Mouse (Mus musculus) lung, postnatal 0 days (tissue): ENCODE data around the gene Fxyd3. TPM values are rescaled to one million over a fixed set of nuclear protein-coding genes. Genes with fewer than 3 reads are reported as not detected.

Experiments used
- ATAC-seq: fragments of 200-750 bp; cut with Nextera tagmentation; 2 replicates; pipeline ENCODE4 v1.8.0; 2017; ENCODE audit warnings: moderate library complexity
- DNase-seq: peaks from one replicate; pipeline ENCODE4 v3.0.0-alpha.2; 2016; ENCODE audit warnings: low spot score
- H3K27ac ChIP-seq: fragments of 300-500 bp; sonication (generic); 2 replicates; pipeline ENCODE4 v1.5.1; 2014; ENCODE audit warnings: antibody characterized with exemption, mild to moderate bottlenecking, low read length, mixed read lengths
- H3K27me3 ChIP-seq: fragments of 300-500 bp; sonication (generic); replicated peaks from 2 replicates; pipeline ENCODE4 v1.6.1; 2014; ENCODE audit warnings: low read length, mixed read lengths; ENCODE audit not compliant: insufficient read depth
- H3K36me3 ChIP-seq: fragments of 300-500 bp; sonication (generic); 2 replicates; pipeline ENCODE4 v1.6.1; 2014; ENCODE audit warnings: low read length, mixed read lengths; ENCODE audit not compliant: insufficient read depth
- H3K4me1 ChIP-seq: fragments of 300-500 bp; sonication (generic); 2 replicates; pipeline ENCODE4 v1.6.1; 2014; ENCODE audit warnings: antibody characterized with exemption, low read depth, low read length, mixed read lengths; ENCODE audit not compliant: insufficient read depth
- H3K4me2 ChIP-seq: fragments of 300-500 bp; sonication (generic); replicated peaks from 2 replicates; pipeline ENCODE4 v1.6.1; 2014; ENCODE audit warnings: low read depth, mild to moderate bottlenecking, low read length, moderate library complexity, mixed read lengths
- H3K4me3 ChIP-seq: fragments of 300-500 bp; sonication (generic); 2 replicates; pipeline ENCODE4 v1.5.1; 2014; ENCODE audit warnings: low read depth, low read length
- H3K9ac ChIP-seq: fragments of 300-500 bp; sonication (generic); replicated peaks from 2 replicates; pipeline ENCODE4 v1.6.1; 2014; ENCODE audit warnings: low read depth, mild to moderate bottlenecking
- H3K9me3 ChIP-seq: fragments of 300-500 bp; sonication (generic); 2 replicates; pipeline ENCODE4 v1.6.1; 2016; ENCODE audit warnings: low read length, mixed read lengths
- CTCF ChIP-seq: IDR thresholded peaks from 2 replicates; pipeline ENCODE4 v1.5.1; 2016; ENCODE audit warnings: antibody characterized with exemption, mild to moderate bottlenecking
- EP300 ChIP-seq: IDR thresholded peaks from 2 replicates; pipeline ENCODE4 v1.6.1; 2016; ENCODE audit warnings: antibody characterized with exemption, mild to moderate bottlenecking, control low read depth
- WGBS: fragments of 180-500 bp; shearing (Covaris S2); extraction: QIAGEN DNeasy Blood & Tissue Kit; methylation state at CpG from one replicate; pipeline ENCODE4 v1.1.7; 2014; 5-methylcytosine and 5-hydroxymethylcytosine counted together
- polyA plus RNA-seq: library from polyadenylated mRNA; unstranded; fragments of >200 nt; fragmentation: Nextera tagmentation; extraction: Ambion mirVana; gene quantifications from 2 replicates; pipeline ENCODE4 v1.2.1, GENCODE M21; 2015

Fxyd3 gene
- polyA plus RNA-seq, 1 experiment from 2014 or later: 78.1 TPM

DNA sequence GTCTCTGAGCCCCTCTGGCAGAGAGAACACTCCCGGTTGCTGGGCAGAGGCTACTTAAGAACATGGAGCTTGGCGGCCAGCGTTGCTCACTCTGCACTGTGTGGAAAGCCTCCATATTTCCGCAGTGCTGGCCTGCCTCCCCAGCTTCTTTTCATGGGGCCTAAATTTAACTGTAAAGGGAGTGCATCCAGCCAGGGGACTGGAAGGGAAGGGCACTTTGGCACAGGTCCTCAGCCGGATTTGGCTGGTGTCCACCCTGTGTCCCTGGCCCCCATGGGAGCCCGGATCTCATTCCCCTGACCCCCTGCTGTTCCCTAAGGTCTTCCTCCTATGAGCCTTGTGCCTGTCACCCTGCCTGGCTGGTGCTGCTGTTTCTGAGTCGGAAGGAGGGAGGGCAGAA is 42.0 kb upstream of the Fxyd3 start:
- ATAC-seq: no peak
- H3K36me3 ChIP-seq: no peaks in the 10 kb centered on the region
- H3K4me2 ChIP-seq: no peak overlapping the region
- no peak for DNase-seq
- peaks cover 5% of the 10 kb centered on the region for H3K4me1 ChIP-seq
- no peak overlapping the region for H3K9ac ChIP-seq
- H3K27me3 ChIP-seq: no peaks in the 10 kb centered on the region
- TF ChIP-seq CTCF (no peak), EP300 (no peak)
- no peak overlapping the region for H3K27ac ChIP-seq
- 68% methylated on average over 7 of the region's 7 CpGs for WGBS
- H3K4me3 ChIP-seq: no peak overlapping the region
- H3K9me3 ChIP-seq: no peaks in the 10 kb centered on the region

DNA sequence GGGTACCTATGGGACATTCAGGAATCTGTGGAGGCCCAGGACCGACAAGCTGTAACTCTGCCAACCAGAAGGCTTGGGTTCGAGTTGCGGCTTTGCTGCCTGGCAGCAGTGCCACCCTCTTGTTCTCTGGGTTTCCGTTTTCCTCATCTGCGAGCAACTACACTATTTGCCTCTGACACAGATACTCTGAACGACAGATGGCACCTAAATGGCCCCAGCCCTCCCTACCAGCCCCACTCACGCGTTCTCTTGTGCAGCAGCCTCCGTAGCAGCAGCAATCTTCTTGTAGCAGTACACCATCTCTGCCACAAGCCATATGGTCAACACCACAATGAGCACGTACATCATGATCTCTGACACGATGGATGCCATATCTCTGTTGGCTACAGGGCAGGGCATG is 41.0 kb upstream of the Fxyd3 start:
- Histone ChIP-seq H3K4me3 (no peak overlapping the region), H3K27ac (no peak overlapping the region), H3K4me1 (peaks cover 5% of the 10 kb centered on the region), H3K9ac (no peak overlapping the region), H3K4me2 (no peak overlapping the region), H3K9me3 (no peaks in the 10 kb centered on the region), H3K27me3 (no peaks in the 10 kb centered on the region), H3K36me3 (no peaks in the 10 kb centered on the region)
- no peak for ATAC-seq
- TF ChIP-seq EP300 (no peak), CTCF (no peak)
- 88% methylated on average over 11 of the region's 11 CpGs for WGBS
- no peak for DNase-seq

DNA sequence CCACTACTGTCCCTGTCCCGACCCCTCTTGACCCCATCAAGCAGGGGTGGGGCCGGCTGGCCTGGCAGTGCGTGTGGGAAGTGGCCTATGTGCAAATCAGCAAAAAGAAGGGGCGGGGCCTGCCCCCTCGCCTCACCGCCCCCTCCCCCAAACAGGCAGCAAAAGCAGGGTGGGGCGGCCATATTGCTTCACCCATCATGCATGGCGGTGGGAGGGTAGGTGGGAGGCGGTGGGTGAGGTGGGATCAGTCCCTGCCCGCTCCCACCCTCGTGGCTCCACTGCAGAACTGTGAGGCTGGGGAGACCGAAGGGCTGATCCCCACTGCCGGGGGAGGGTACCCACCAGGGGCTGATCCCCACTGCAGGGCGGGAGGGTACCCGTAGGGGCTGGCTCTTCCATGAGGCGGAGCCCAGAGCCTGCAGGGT is 40.2 kb upstream of the Fxyd3 start:
- TF ChIP-seq EP300 (no peak), CTCF (no peak)
- Histone ChIP-seq H3K27me3 (no peaks in the 10 kb centered on the region), H3K4me1 (peaks cover 5% of the 10 kb centered on the region), H3K4me3 (no peak overlapping the region), H3K36me3 (no peaks in the 10 kb centered on the region), H3K4me2 (no peak overlapping the region), H3K9me3 (no peaks in the 10 kb centered on the region), H3K9ac (no peak overlapping the region), H3K27ac (no peak overlapping the region)
- no peak for DNase-seq
- ATAC-seq: no peak
- 54% methylated on average over 14 of the region's 16 CpGs for WGBS

DNA sequence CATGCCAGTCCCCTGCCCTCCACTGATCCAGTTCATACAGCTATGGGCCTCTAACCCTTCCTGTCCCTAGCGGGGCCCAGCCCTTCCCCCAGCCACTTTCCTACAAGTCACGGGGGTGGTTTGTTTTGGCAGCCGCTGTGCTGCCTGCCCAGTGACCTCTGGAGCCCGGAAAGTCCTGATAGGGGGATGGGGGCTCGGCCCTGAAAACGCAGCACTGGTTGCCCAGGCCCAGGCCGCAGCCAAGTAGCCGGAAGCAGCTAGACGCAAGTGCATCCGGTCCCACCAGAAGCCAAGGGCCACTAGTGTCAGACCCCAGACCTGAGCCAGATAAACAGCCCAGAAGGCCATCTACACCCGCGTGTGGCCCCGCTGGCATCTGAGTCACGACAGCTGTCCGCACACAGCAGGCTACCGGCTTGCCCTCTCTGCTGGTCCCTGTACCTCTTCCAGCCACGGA is 39.1 kb upstream of the Fxyd3 start:
- TF ChIP-seq CTCF: no peak
- no peak for TF ChIP-seq EP300
- peak overlapping the region; percentile 45; the same call in 1 of the 2 replicates for H3K4me2 ChIP-seq
- H3K4me3 ChIP-seq: no peak overlapping the region
- peaks cover 5% of the 10 kb centered on the region for H3K4me1 ChIP-seq
- H3K36me3 ChIP-seq: no peaks in the 10 kb centered on the region
- no peaks in the 10 kb centered on the region for H3K27me3 ChIP-seq
- peak; percentile 79 for ATAC-seq
- 0 out of 2 replicates have a peak overlapping the region, but pooled peaks have one; percentile 8 for H3K9ac ChIP-seq
- 14% methylated on average over 16 of the region's 17 CpGs for WGBS
- no peaks in the 10 kb centered on the region for H3K9me3 ChIP-seq
- peak overlapping the region; percentile 22; the same call in 1 of the 2 replicates for H3K27ac ChIP-seq
- peak; percentile 58 for DNase-seq

DNA sequence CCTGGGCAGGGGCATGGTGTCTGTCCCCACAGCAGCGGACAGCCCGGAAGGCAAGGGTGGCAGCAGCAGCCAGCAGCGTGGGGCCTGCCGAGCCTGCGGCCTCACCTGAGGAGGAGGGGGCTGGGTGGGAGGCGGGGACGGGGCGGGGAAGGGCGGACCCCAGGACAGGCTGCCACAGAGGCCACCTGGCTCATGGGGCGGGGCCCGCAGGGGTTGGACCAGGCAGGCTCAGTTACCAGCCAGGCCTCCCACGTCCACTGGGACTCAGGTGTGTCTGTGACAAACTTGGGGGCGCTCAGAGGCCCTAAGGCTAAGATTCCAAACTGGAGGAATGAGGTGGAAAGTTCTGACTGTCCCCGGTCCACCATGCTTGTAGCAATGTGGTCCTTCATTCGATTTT is 38.7 kb upstream of the Fxyd3 start, which contains the start of gene Hpn:
TSS of gene Hpn (minus strand) at position 109 of the 400 bp plus-strand sequence.
- TF ChIP-seq EP300 (no peak), CTCF (no peak)
- peak within 1 kb of the TSS; percentile 22 for H3K27ac ChIP-seq
- ATAC-seq: peak; percentile 92
- peak within 1 kb of the TSS; percentile 45 for H3K4me2 ChIP-seq
- H3K4me1 ChIP-seq: peaks cover 5% of the 10 kb centered on the region
- H3K9me3 ChIP-seq: no peaks in the 10 kb centered on the region
- no peaks in the 10 kb centered on the region for H3K27me3 ChIP-seq
- peak within 1 kb of the TSS; percentile 8; the same call in 1 of the 2 replicates for H3K9ac ChIP-seq
- peak; percentile 70 for DNase-seq
- no peaks in the 10 kb centered on the region for H3K36me3 ChIP-seq
- H3K4me3 ChIP-seq: peak within 1 kb of the TSS; percentile 6; the same call in 1 of the 2 replicates
- 18% methylated on average over 14 of the region's 15 CpGs for WGBS

DNA sequence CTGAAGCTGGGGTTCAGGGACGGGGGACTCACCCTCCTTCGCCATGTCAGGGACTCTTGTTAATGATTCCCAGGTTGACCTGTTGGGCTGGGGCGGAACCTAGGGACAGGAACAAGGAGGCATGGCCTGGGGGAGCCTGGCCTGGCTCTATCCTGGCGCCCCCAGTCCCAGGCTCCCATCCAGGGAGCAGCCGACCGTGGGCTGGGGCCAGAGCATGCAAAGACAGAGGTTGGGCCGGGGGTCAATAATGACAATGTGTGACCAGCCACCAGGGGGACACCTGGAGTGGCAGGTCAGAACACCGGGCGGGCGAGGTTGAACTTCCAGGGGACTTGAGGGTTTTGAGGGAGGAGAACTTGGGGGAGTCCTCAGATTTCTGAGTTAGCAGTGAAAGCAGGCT is 38.1 kb upstream of the Fxyd3 start:
- ATAC-seq: peak; percentile 4
- Histone ChIP-seq H3K27ac (peak overlapping the region; percentile 22; the same call in 1 of the 2 replicates), H3K36me3 (no peaks in the 10 kb centered on the region), H3K4me2 (peak overlapping the region; percentile 45), H3K4me1 (peaks cover 5% of the 10 kb centered on the region), H3K27me3 (no peaks in the 10 kb centered on the region), H3K9ac (peak overlapping the region; percentile 6; the same call in 1 of the 2 replicates), H3K4me3 (peak overlapping the region; percentile 6; the same call in 1 of the 2 replicates), H3K9me3 (no peaks in the 10 kb centered on the region)
- peak; percentile 57 for TF ChIP-seq CTCF
- TF ChIP-seq EP300: no peak
- 53% methylated on average over 10 of the region's 10 CpGs for WGBS
- DNase-seq: no peak
